Mouse (Mus musculus) ovary, postnatal 10 days (tissue): ENCODE data around the gene Gm14597.
"Not testable (repeated sequence)": the region's sequence is repeated elsewhere in the genome, so short reads cannot be mapped to it uniquely, and the experiment has no call there.

Experiments used
- DNase-seq: peaks from one replicate; pipeline ENCODE4 v3.0.0; 2022; ENCODE audit warnings: low spot score

The Gm14597 gene

GRCm38 (mm10) chrX:53608879-53609278 lies at the start of gene Gm14597:
Gene Gm14597 (minus strand): TSS chrX:53608979.
- not testable (repeated sequence) for DNase-seq

GRCm38 (mm10) chrX:53652917-53653316 lies 44.1 kb upstream of the Gm14597 start:
- not testable (repeated sequence) for DNase-seq

- no peak for DNase-seq
Observed at GRCm38 (mm10) chrX:53645885-53646284, 37.1 kb upstream of the Gm14597 start.

- DNase-seq = peak; percentile 28
Observed at GRCm38 (mm10) chrX:53642980-53643961, 34.5 kb upstream of the Gm14597 start, which contains the start of gene Rtl8a. Gene Rtl8a (minus strand): TSS chrX:53643682.

DNA sequence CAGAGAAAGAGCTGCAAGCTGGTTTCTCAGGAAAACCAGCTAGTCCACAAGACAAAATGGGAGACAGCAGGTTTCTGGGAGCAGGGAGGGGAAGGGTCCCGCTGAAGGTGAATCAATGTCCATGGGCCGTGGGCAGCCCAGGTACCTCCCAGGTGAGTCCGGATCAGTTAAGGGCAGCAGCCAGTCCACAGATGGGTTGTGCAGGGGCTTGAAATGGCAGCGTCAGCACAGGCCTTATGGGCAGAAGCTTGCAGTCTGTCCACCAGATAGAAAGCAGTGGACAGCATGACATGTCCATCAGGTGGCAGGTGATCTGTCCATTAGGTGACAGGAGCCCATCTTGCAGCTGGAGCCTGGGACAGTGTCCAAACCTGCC lies 33.8 kb upstream of the Gm14597 start:
- not testable (repeated sequence) for DNase-seq

DNA sequence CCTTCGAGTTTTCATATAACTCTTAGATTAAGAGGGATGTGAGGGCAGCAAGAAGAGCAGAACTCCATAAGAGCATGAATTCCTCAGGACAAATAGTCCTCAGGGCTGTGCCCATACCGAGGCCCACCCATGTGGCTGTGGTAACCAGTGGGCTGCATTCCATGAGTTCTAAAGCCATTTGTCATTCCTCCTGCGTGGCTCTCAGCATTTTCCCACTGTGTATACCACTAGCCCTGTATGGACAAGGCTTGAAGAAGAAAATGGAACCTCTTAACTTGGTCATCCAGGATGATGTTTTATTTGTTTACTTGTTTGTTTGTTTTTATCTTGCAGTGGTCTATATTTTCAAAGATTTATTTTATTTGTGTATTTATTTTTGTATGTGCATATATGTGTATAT lies 29.3 kb upstream of the Gm14597 start:
- not testable (repeated sequence) for DNase-seq

DNA sequence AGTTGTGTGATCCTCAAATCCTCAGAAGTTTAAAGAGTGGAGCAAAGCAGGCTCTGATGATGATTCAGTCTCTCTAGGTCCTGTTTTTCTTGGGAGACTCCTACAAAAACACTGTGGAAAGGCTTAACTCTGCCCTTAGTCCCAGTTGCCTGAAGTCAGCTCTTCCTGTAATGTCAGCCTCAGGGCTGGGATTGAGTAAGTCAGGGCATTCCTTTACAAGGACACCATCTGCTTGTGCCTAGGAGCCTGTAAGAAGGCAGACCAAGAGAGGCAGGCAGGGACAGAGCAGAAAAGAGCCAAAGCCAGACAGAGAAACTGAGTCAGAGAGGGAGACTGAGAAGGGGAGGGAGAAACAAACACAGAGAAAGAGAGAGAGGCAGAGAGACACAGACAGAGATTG lies 2.6 kb upstream of the Gm14597 start:
- DNase-seq = not testable (repeated sequence)

GRCm38 (mm10) chrX:53610571-53610970 lies 1.8 kb upstream of the Gm14597 start:
- peak; percentile 19 for DNase-seq

DNA sequence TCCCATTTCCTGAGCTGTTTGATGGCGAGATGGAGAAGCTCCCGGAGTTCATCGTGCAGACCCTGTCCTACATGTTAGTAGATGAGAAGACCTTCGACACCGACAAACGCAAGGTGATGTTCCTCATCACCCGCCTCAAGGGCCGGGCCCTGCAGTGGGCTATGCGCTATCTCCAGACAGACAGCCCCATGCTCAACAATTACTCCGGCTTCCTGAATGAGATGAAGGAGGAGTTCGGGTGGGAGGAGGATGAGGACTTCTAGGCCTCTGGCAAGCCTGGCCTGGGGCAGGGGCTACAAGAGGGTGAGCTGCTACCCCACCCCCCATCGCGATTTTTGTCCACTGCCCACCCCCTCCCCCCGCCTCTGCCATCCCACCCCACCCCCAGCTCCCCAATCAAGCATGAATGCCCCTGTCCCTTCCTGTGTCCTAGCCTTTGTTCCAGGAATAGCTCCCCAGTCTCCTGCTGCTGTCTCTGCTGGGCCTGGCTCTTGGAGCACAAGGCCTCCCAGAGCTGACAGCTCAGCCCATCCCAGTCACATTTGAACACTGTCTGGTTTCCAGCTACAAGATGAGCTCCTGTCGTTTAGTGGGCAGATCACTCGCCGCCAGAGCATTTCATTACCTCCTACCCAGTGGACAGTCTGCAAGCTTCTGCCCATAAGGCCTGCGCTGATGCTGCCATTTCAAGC lies 511 bp downstream of the Gm14597 start:
- no peak for DNase-seq

- DNase-seq = peak; percentile 13
Observed at GRCm38 (mm10) chrX:53607242-53608121, 1.3 kb downstream of the Gm14597 start, which contains the start of gene Rtl8c. Gene Rtl8c (plus strand): TSS chrX:53608032.

GRCm38 (mm10) chrX:53606176-53606575 lies 2.6 kb downstream of the Gm14597 start:
- not testable (repeated sequence) for DNase-seq

GRCm38 (mm10) chrX:53599993-53600392 lies 8.8 kb downstream of the Gm14597 start:
- not testable (repeated sequence) for DNase-seq

DNA sequence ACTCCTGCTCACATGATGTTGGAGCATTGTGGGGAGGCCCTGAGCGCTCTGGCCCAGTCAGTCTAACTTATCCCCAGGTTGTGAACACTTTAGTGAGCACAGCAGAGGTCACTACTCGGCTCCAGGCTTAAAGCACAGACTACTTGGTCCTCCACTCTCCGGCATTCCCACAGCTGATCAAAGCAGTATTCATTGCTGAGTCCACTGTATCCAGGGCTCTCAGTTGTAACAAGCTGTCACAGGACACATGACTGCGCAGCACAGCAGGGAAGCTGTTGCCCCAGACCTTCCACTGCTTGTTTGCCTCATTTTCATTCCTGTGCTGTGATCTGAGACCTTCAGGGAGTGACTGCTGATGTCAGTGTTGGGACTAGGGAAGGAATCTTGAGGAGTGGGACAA lies 25.4 kb downstream of the Gm14597 start:
- not testable (repeated sequence) for DNase-seq

DNA sequence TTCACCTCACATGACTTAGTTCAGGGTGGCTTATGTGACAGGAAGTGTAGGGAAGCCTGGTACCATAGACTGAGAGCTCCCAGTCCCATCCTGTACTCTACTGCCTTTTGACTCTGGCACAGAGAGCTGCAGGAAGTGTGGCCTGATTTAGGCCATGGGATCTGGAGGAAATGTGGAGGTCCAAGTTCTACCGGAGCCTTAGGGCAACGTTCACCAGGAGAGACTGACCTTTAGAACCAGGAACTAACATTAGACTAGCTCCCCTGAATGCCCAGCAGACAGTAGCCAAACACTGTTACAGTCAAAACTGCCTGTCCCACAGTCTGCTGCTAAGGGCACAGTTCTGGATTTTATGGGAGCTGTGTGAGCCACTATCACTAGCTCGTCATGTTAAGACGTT lies 27.4 kb downstream of the Gm14597 start:
- DNase-seq = not testable (repeated sequence)

- DNase-seq = no peak
Observed at GRCm38 (mm10) chrX:53579311-53579710, 29.5 kb downstream of the Gm14597 start.
